Mouse (Mus musculus) T-cell, adult 2 months (primary cell): Measurements from ENCODE around the gene Ddah2.
"Not testable (repeated sequence)": the region's sequence is repeated elsewhere in the genome, so short reads cannot be mapped to it uniquely, and the experiment has no call there.

ENCODE experiments used
- DNase-seq: peaks from one replicate; pipeline ENCODE4 v3.0.0; 2022; ENCODE audit warnings: low spot score

Gene Ddah2

DNA sequence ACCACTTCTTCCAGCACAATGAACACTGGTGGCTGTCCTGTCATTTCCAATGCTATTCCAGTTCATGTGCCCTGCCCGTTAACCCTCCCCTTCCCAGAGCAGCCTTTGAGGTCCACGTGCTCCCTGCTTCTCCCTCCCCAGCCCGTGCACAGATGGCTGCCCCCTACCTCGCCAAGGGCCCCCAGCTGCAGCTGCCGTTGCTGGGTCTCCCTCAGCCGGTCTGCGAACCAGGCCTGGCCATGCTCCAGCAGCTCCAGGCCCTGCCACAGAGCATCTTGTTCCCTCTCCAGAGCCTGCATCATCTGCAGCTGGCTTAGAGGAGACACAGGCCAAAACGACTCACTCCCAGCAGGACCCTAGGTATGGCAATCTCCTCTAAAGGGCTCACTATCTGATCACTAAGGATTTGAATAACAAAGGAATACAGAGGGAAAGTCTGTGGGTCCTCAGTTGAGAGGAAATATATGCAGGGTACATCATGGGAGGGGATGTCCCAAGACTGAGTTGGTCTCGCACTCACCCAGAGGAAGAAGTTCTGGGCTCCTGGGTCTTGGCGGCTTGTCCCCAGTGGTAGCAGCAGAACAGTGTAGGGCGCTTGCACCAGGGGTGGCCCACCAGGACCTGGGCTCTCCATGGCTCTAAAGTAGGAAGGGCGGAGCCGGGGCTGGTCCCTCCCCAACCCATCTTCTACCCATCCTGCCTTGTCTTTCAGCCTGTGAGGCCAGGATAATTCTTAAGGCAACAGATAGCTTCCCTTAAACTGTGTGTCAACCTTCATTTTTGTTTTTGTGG is 31.4 kb upstream of the Ddah2 start, which contains the start of gene Sapcd1:
Sapcd1 (minus strand) TSS at position 740 of the 792 bp plus-strand sequence.
- no peak for DNase-seq

DNA sequence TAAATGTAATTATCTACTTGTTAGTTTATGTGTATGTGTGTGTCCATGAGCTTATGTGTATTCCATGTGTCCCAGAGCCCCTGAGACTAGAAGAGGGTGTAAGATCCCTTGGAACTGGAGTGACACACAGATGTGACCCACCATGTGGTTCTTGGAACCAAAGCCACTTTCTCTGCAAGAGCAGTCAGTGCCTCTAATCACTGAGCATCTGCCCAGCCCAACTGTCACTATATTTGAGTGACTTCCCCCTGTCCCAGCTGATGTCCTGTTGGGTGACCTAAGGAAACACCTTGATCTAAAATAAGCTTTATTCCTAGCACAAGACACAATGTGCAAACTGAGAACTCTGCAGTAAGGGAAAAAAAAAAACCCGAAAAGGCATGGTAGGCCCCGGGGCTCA is 30.5 kb upstream of the Ddah2 start:
- no peak for DNase-seq

DNA sequence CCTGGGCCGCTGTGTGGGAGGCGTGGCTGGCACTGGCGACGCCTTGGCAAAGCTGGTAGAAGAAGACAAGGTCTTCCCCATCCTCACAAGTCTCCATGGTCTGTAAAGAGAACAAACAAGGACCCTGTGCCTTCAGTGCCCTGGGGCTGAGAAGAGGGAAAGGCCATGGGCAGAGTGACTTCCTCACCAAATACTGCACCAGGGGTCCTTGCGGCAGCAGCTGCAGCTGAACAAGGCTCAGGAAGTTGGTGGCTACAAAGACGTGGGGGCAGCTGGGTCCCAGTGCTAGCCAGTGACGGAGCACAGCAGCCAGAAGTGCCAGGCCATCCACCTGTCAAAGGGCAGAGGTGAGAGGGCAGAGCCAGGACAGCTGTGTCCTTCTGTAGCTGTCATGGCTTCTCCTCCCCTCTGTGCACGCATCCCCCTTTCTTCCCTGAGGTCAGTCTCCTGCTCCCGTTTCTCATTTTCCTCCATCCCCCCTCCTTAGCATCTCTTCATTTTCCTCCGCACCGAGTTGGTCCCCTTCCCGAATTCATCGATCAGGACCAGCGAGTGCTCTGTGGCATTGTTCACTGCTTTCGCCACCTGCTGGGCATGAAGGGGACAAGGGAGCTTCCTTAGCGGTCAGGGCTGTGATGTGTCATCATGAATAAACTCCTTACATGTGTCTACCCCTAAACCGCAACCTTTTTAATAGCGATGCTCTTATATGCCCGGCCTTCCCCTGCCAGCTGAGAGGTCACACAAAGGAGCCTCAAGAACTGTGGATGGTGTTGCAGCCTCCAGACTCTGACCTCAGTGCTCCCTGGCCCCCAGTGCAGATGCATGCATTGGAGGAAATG is 28.9 kb upstream of the Ddah2 start:
- no peak for DNase-seq

DNA sequence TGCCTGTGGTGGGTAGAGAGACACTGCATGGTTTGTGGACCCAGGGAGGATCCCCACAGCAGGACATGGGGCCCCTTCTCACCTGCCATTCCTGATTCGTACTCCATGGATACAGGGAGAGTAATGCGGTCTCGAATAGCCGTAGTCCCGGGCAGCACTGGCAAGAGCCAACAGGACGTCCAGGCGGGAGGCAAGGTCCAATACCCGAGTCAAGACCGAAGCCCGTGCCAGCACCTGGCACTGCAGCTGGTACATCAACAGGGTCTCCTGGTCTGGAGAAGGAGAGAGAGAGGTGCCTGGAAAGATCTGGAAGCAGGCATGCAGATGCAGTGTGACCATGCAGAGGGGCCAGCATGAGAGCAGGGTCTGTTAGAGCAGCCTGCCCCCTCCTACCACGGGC is 27.6 kb upstream of the Ddah2 start:
- no peak for DNase-seq

DNA sequence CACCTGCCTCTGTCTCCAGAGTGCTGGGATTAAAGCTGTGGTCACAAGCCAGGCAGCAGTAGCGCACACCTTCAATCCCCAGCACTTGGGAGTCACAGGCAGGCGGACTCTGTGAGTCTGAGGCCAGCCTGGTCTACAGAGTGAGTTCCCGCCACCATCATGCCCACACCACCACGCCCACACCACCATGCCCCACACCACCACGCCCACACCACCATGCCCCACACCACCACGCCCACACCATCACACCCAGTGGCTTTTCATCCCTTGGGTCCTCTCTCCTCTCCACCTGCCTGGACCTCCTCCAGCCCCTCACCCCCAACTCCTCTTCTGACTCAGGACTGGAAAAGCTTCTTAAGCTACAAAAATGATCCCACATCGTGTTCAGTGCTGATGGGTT is 27.0 kb upstream of the Ddah2 start:
- DNase-seq: no peak

DNA sequence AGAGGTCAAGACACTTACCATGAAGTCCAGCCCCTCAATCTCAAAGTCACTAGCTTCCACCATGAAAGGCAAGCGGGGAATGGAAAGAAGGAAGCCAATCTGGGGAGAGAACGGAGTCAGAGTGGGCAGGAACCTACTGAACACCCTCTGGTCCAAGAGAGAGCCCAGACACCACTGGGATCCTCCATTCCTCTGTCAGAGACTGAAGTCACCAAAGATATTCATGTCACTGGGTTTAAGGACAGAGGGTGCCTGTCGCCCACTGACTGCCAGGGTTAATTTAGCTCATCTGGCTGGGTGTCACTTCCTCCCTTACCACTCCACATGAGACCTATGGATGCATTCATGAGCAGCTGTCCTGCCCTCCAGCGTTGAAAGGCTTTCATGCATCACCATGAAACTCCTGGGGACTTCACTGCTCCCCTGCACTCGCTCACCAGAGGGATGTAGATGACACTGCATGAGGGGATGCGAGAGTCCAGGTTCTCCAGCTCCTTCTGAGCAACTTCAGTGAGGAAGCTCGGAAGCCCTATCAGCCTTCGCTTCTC is 26.4 kb upstream of the Ddah2 start:
- DNase-seq: no peak

DNA sequence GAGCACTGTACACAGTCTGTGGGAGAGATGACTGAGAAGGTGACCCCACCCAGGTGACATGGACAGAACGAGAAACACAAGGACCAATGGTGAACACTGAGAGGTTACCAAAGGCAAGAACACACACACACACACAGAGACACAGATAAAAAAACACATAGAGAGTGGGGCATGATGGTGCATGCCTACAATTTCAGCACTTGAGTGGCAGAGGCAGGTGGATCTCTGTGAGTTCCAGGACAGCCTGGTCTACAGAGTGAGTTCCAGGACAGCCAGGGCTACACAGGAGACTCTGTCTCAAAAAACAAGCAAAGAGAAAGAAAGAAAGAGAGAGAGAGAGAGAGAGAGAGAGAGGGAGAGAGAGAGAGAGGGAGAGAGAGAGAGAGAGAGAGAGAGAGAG is 25.1 kb upstream of the Ddah2 start:
- DNase-seq: not testable (repeated sequence)

DNA sequence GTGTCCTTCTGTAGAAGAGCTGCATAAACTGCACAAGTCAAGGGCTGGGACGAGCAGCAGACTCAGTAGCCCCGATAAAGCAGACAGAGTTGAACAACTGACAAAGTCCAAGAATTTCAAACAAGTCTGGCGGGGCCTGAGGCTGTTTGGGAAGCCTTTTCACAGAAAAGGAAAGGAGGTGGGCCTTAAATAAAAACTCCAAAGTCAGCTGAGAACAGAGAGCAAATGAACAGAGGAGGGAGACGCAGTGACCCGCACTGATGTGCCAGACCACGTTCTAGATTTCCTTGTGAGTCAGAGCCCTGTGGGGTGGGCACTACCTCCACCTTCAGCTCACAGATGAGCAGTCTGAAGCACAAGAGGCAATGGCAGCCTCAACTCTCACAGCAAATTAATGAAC is 23.9 kb upstream of the Ddah2 start:
- DNase-seq: no peak

DNA sequence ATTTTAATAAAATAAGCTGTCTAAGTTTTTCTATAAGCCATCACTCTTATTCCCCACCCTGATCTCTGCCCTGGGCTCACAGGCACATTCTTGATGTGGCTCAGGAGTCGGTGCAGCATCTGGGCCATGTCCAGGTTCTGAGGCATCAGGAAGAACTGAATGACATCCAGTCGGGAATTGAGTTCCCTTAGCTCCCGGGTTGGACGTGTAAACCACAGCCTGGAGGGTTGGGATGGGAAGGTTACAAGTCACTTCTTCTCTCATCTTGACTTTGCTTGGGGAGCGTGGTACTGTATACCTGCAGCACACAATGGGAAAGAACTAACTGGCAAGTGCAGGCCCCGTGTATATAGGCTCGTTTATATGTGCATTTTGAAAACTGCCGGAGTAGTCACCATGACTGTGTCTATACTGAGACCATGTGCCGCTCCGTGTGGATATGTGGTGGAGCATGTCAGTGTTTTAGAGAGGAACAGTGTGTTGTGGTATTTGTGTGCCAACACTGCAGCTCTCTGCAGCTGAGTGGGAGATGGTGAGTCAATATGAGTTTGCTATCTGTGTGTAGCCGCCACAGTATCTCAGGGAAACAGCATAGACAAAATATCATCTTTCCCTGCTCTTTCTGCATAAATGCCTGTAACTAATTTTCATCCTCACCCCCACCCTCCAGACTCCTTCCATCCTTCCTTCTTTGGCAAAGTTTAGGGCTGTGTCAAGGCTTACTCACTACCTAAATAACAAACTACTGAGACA is 19.5 kb upstream of the Ddah2 start:
- DNase-seq: no peak

DNA sequence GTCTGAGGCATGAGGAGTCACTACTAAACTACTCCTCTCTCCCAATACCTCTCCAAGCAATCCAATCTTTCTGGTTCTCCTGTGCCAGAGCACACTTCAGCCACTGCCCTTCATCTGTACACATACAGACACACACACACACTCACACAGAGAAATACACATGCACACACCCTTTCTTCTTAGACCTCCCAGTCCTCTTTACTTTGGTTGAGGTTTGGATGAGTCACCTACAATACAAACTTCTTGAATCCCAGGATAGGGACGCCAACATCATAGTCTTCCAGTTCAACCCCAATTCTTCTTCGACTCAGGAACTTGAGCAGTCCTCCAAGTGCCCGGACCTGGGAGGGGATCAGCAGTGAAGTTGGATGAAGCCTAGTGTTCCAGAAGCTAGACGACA is 15.0 kb upstream of the Ddah2 start:
- DNase-seq: no peak

DNA sequence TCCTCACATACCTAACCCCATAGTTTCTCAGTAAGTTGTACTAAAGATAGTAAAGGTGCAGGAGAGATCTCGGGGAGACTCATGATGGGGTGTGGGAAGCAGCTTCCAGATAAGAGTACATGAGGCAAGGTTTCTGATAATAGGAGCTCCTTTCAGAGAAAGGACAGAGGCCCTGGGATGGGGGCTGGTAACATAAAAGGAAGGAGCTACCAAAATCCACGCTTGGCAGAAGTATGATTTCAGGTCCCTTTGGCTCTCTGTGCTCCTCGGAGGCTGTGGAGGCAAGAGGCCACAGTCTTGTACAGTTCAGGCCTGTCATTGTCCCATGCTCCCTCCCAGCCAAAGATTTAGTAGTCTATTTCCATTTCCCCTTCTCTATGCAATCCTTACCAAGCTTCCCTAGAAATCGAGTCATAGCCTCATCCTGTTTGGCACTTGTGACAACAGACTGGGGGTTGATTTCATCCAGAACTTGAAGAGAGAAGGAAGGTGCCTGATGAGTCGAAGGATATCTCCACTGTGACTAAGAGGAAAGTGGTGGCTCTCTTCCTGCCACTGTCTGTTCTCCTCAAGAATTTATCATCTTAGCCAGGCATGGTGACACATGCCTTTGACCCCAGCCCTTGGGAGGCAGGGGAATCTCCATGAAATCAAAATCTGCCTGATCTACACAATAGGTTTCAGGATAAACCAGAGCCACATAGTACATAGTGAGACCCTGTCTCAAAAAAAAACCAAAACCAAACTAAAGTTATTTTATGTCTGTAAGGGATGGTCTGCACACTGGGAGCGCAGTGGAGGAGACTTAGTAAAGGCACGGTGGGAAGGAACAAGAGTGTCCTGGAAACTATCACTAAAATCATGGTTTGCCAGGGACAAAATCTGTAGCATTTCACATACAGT is 13.7 kb upstream of the Ddah2 start:
- DNase-seq: no peak

DNA sequence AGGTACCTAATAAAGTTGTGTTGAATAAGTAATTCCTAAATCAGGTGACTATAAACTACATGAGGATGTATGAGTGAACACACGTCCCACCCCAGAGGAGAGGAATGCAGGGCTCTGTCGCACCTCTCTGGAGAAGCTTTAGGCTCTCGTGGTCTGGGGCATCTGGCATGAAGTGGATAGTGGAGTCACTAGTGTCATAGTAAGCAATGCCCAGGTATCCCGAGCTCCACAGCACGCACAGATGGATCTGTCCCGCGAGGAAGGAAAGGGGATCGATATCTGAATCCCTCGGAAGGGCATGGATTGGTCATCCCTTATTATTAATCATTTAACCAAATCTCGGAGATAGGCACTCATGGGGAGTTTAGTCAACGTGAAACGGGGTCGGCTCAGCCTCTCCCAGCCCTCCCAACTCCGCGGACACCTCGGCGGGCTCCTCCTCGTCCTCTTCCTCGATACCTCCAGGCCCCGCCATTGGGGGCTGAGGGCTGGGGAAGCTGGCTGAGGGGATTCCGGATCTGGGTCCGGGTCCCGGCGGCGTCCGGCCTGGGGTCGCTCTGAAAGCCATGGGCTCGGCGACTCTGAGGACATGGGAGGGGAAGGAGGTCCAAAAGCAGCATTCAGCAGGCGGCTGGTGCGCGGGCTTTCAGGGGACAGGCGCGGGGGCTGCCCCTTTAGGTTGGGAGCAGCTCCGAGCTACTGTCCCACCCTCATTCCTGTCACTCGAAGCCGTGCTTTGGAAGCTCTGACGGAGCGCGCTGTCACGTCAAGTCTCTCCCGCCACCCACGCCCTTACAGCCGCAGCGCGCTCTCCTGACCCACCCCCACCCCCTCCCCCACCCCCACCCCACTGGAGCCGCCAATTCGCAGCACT is 12.8 kb upstream of the Ddah2 start:
- no peak for DNase-seq

DNA sequence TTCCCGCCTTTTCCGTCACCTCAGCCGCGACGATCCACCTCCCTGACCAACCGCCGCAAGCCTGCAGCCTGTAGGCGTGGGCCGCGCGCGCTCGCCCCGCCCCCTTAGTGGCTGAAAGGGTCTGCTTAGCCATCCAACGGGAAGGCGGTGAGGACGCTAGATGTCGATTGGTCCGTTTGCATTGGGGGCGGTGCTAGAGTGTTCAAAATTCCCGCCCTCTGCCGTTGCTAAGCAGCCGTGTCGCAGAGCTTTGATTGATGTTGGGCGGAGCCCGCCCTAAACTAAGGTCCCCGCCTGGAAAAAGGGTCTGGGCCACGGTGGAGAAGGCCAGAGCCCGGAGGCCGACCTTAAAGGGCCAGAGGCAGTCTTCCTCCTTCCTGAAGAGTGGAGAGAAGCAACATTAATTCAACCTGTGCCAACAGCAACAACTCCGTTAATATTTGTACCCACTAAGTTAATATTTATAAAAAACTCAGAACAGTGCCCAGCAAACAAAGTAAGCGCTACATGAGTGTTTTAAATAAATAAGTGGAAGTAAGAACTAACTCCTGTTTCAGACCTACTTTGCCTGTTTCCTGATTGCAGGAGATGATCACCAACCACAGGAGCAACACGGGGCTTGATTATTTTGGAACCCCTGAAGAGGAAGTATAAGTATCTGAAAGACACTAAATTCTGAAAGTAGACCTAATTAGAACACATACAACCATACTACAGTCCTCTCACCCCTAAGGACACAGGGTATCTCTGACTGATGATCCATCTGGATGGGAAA is 12.0 kb upstream of the Ddah2 start, which contains the start of gene Msh5:
Msh5 (minus strand) TSS at position 65 of the 775 bp plus-strand sequence.
- DNase-seq: peak; percentile 94

DNA sequence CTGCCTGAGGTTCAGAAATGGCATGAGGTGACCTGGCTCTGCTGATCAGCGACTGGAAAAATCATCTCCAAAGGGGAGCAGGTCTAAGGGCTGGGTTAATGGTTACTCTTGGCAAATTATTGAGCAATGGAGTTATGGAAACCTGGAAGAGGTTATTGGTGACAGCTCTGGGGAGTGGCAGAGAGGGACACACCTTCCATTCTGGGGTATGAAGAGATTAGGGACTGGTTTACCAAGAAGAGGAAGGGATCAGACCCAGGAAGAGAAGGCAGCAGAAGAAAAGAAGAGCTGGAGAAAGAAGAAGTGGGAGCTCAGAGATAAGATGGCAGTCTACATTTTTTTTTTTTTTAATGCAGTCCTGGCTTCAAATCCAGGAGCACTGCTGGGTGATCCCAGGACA is 11.1 kb upstream of the Ddah2 start:
- DNase-seq: no peak

DNA sequence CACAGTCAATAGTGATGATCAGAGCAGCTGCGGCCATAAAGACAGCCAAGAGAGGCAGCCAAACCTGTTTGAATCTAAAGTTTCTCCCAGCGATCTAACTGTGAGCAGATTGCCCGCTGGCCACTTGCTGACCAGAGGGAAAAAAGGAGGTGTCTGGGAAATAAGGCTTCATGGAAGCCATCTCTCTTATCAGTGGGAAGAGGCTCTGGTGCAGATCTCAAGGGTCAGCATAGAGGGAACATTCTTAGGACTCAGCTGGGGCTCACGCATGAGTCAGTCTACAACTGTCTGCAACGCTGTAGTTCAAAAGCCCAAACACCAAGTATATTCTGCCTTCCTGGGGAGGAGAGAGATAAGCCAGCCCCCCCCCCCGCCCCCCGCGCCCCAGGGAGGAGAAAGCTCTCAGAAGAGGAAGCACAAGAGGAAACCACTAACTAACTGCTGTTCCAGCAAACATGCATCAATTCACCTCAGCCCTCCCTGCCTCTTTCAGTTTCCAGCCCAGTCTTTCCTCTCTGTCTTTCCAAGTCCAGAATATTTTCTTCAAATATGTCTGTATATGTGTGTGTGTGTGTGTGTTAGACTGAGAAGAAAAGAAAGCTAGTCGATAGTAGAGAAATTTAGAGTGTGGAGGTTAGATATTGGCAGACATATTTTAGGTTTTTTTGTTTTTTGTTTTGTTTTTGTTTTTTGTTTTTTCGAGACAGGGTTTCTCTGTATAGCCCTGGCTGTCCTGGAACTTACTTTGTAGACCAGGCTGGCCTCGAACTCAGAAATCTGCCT is 10.5 kb upstream of the Ddah2 start:
- DNase-seq: peak; percentile 42

DNA sequence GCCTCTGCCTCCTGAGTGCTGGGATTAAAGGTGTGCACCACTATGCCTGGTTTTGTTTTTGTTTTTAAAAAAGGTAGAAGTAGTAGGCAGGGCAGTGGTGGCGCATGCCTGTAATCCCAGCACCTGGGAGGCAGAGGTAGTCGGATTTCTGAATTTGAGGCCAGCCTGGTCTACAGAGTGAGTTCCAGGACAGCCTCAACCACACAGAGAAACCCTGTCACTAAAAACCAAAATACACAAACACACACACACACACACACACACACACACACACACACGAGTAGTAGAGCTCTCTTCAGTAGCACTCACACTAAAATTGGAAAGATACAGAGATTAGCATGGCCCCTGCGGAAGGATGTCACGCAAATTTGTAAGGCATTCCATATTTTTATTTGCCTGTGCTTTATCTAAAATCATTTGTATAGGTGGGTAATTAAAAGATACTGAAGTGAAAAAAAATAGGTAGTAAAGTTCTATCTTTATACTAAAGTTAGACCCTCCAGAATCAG is 9.8 kb upstream of the Ddah2 start:
- DNase-seq: no peak

DNA sequence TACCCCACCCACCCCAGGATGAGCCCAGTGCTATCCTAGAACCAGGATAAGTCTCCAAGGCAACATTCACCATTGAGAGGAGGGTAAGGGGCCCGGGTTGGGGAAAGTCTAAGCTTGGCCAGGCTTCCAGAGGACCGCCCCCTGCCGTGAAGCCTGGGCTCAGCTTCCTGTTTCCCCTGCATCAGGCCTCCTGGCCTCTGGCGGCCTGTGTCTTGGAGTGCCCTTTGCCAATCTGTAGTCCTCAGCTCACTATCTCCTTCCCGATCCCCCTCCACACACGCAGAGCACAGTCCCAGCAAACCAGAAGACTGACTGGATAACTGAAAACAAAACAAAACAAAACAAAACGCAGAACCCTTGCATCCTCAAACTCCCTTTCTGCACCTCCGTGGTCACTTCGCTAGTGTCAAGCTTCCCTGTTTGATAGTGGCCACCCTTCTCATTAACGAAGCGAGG is 9.2 kb upstream of the Ddah2 start, which contains the start of gene Clic1:
Clic1 (plus strand) TSS at position 406 of the 456 bp plus-strand sequence.
- peak; percentile 21 for DNase-seq

DNA sequence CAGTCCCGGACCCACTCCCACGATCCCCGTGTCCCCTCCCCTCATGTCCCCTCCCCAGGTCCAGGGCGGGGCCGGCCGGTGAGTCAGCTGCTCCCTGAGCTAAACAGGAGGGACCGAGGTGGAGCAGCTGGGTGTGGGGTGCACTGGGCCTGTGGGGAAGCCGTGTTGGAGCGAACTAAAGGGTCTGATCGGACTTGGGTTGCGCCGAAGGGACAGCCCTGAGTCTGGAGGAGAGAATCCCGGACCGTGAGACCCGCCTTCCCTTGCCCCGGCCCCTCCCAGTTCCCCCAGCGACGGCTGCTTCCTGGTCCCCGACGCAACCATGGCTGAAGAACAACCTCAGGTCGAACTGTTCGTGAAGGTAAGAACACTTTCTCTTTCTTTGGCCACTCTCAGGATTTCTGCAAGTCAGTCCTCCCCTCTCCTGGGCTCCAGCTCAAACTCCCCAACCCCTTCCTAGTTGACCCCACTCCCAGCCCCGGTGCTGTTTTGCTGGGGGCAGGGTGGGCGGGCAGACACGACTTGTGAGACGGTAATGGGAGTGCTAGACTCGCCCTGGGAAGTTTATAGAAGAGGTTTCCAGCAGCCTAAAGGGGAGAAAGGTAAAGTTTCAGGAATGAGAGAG is 8.6 kb upstream of the Ddah2 start:
- peak; percentile 42 for DNase-seq
